Mouse (Mus musculus) urinary bladder, adult 2 months (tissue): ENCODE data around the gene Map4k4. TPM values are rescaled to one million over a fixed set of nuclear protein-coding genes. Genes with fewer than 3 reads are reported as not detected.

Experiments used
- DNase-seq: peaks from one replicate; pipeline ENCODE4 v3.0.0; 2022; ENCODE audit warnings: low spot score
- polyA plus RNA-seq: library from polyadenylated mRNA; depleted of rRNA; stranded (reverse); fragments of >200 nt; gene quantifications from 2 replicates; pipeline ENCODE4 v1.2.3, GENCODE M21; 2012

Gene Map4k4
- polyA plus RNA-seq, 1 experiment: 56.1 TPM

- peak; percentile 67 for DNase-seq
Measured at GRCm38 (mm10) chr1:39936332-39936802, 35.7 kb downstream of the Map4k4 start.

GRCm38 (mm10) chr1:39936934-39937333, 36.2 kb downstream of the Map4k4 start:
- DNase-seq: no peak

GRCm38 (mm10) chr1:39937609-39938008, 36.9 kb downstream of the Map4k4 start:
- no peak for DNase-seq

- DNase-seq: no peak
Measured at GRCm38 (mm10) chr1:39939401-39939800, 38.7 kb downstream of the Map4k4 start.

- DNase-seq: no peak
Measured at GRCm38 (mm10) chr1:39940342-39940741, 39.6 kb downstream of the Map4k4 start.

- no peak for DNase-seq
Measured at GRCm38 (mm10) chr1:39941237-39942179, 40.8 kb downstream of the Map4k4 start.

- DNase-seq: no peak
Measured at GRCm38 (mm10) chr1:39942935-39943334, 42.2 kb downstream of the Map4k4 start.

- DNase-seq: no peak
Measured at GRCm38 (mm10) chr1:39944306-39944971, 43.7 kb downstream of the Map4k4 start.

- no peak for DNase-seq
Measured at GRCm38 (mm10) chr1:39944972-39945323, 44.2 kb downstream of the Map4k4 start.

GRCm38 (mm10) chr1:39946391-39946790, 45.7 kb downstream of the Map4k4 start:
- no peak for DNase-seq

GRCm38 (mm10) chr1:39947179-39947578, 46.5 kb downstream of the Map4k4 start:
- DNase-seq: no peak

- no peak for DNase-seq
Measured at GRCm38 (mm10) chr1:39947701-39948359, 47.1 kb downstream of the Map4k4 start.

GRCm38 (mm10) chr1:39949205-39949604, 48.5 kb downstream of the Map4k4 start:
- no peak for DNase-seq

GRCm38 (mm10) chr1:39949790-39950462, 49.2 kb downstream of the Map4k4 start:
- DNase-seq: no peak

- DNase-seq: no peak
Measured at GRCm38 (mm10) chr1:39950590-39950989, 49.9 kb downstream of the Map4k4 start.

- DNase-seq: no peak
Measured at GRCm38 (mm10) chr1:39954652-39955051, 53.9 kb downstream of the Map4k4 start.

- DNase-seq: no peak
Measured at GRCm38 (mm10) chr1:39956712-39957111, 56.0 kb downstream of the Map4k4 start.

- DNase-seq: no peak
Measured at GRCm38 (mm10) chr1:39957981-39958380, 57.3 kb downstream of the Map4k4 start.

GRCm38 (mm10) chr1:39960623-39961022, 59.9 kb downstream of the Map4k4 start:
- no peak for DNase-seq

- no peak for DNase-seq
Measured at GRCm38 (mm10) chr1:39961113-39961512, 60.4 kb downstream of the Map4k4 start.

GRCm38 (mm10) chr1:39962321-39962720, 61.6 kb downstream of the Map4k4 start:
- DNase-seq: no peak

GRCm38 (mm10) chr1:39962840-39963239, 62.1 kb downstream of the Map4k4 start:
- DNase-seq: no peak
